Mouse (Mus musculus) hindbrain, embryonic 12.5 days (tissue): Measurements from ENCODE around the gene Rspo3. TPM values are rescaled to one million over a fixed set of nuclear protein-coding genes. Genes with fewer than 3 reads are reported as not detected.

ENCODE experiments used
- ATAC-seq: fragments of 200-750 bp; cut with Nextera tagmentation; 2 replicates; pipeline ENCODE4 v1.8.0; 2017; ENCODE audit warnings: moderate TSS enrichment; ENCODE audit not compliant: low FRiP score
- H3K27ac ChIP-seq: fragments of 300-500 bp; sonication (generic); 2 replicates; pipeline ENCODE4 v1.5.1; 2016; ENCODE audit warnings: mild to moderate bottlenecking
- H3K27me3 ChIP-seq: fragments of 300-500 bp; sonication (generic); 2 replicates; pipeline ENCODE4 v1.6.1; 2016; ENCODE audit warnings: mild to moderate bottlenecking
- H3K36me3 ChIP-seq: fragments of 300-500 bp; sonication (generic); 2 replicates; pipeline ENCODE4 v1.6.1; 2016; ENCODE audit warnings: mild to moderate bottlenecking
- H3K4me1 ChIP-seq: fragments of 300-500 bp; sonication (generic); 2 replicates; pipeline ENCODE4 v1.6.1; 2016
- H3K4me2 ChIP-seq: fragments of 300-500 bp; sonication (generic); replicated peaks from 2 replicates; pipeline ENCODE4 v1.6.1; 2016; ENCODE audit warnings: mild to moderate bottlenecking
- H3K4me3 ChIP-seq: fragments of 300-500 bp; sonication (generic); 2 replicates; pipeline ENCODE4 v1.5.1; 2016; ENCODE audit warnings: mild to moderate bottlenecking
- H3K9ac ChIP-seq: fragments of 300-500 bp; sonication (generic); 2 replicates; pipeline ENCODE4 v1.6.1; 2016; ENCODE audit warnings: mild to moderate bottlenecking, moderate library complexity
- H3K9me3 ChIP-seq: fragments of 300-500 bp; sonication (generic); replicated peaks from 2 replicates; pipeline ENCODE4 v1.6.1; 2016; ENCODE audit warnings: mild to moderate bottlenecking
- WGBS: fragments of 180-500 bp; shearing (Covaris S2); methylation state at CpG from one replicate; pipeline ENCODE4 v1.1.7; 2016; 5-methylcytosine and 5-hydroxymethylcytosine counted together
- polyA plus RNA-seq: library from polyadenylated mRNA; unstranded; fragments of >200 nt; fragmentation: Nextera tagmentation; extraction: Ambion mirVana; gene quantifications from 2 replicates; pipeline ENCODE4 v1.2.1, GENCODE M21; 2016

The Rspo3 gene
- polyA plus RNA-seq, 1 experiment from 2014 or later = 8.6 TPM

DNA sequence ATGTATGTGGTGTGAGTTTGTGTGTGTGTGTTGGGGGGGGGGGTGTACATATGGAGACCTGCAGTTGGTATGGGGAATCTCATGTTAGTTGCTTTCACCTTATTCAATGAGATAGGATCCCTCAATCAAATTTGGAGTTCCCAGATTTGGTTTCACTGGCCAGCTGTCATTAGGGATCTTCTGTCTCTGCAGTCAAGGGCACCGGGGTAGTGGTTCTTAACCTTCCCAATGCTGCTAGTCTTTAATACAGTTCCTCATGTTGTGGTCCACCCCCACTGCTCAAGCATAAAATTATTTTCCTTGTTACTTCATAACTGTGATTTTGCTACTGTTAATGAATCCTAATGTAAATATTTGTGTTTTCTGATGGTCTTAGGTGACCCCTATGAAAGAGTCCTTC, 22.1 kb downstream of the Rspo3 start:
- Histone ChIP-seq H3K4me1 (no peaks in the 10 kb centered on the region), H3K4me3 (no peak overlapping the region), H3K27ac (no peak overlapping the region)

GRCm38 (mm10) chr10:29508167-29508566, 27.5 kb downstream of the Rspo3 start:
- H3K9ac ChIP-seq = no peak overlapping the region
- no peak for ATAC-seq
- 81% methylated on average over 2 of the region's 2 CpGs for WGBS

More for the DNA sequence above, 22.1 kb downstream of the Rspo3 start:
- 92% methylated on average over 1 of the region's 1 CpGs for WGBS
- Histone ChIP-seq H3K4me2 (no peak overlapping the region), H3K9ac (no peak overlapping the region), H3K9me3 (no peaks in the 10 kb centered on the region), H3K36me3 (no peaks in the 10 kb centered on the region), H3K27me3 (no peaks in the 10 kb centered on the region)
- no peak for ATAC-seq

GRCm38 (mm10) chr10:29497205-29497822, 38.4 kb downstream of the Rspo3 start:
- Histone ChIP-seq H3K4me1 (no peaks in the 10 kb centered on the region), H3K9me3 (no peaks in the 10 kb centered on the region), H3K36me3 (no peaks in the 10 kb centered on the region), H3K27ac (no peak overlapping the region), H3K9ac (no peak overlapping the region), H3K27me3 (no peaks in the 10 kb centered on the region), H3K4me2 (no peak overlapping the region), H3K4me3 (no peak overlapping the region)
- WGBS = 82% methylated on average over 3 of the region's 3 CpGs
- no peak for ATAC-seq

More at GRCm38 (mm10) chr10:29508167-29508566, 27.5 kb downstream of the Rspo3 start:
- Histone ChIP-seq H3K4me2 (no peak overlapping the region), H3K9me3 (no peaks in the 10 kb centered on the region), H3K4me3 (no peak overlapping the region), H3K27ac (no peak overlapping the region), H3K27me3 (no peaks in the 10 kb centered on the region), H3K36me3 (no peaks in the 10 kb centered on the region), H3K4me1 (no peaks in the 10 kb centered on the region)

DNA sequence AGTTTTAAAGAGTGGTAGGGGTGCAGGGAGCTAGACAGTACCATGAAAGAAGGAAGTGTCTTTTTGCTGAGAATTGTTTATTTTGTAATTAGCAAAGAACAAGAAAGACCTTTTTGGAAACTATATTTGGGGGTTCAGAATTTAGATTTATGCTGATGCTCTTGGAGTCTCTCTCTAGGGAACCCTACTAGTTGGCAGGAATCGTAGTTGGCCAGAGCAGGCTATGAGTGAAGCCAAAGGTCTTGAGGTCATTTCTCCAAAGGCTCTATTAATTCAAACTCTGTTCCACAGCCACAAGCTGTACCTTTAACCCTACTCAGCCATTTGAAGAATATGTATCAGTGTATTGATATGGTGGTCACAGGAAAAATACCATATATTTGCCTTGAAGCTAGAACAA, 41.7 kb downstream of the Rspo3 start:
- Histone ChIP-seq H3K9ac (no peak overlapping the region), H3K4me3 (no peak overlapping the region), H3K27ac (no peak overlapping the region), H3K36me3 (no peaks in the 10 kb centered on the region), H3K4me1 (no peaks in the 10 kb centered on the region), H3K27me3 (no peaks in the 10 kb centered on the region), H3K4me2 (no peak overlapping the region), H3K9me3 (no peaks in the 10 kb centered on the region)
- 78% methylated on average over 1 of the region's 1 CpGs for WGBS
- no peak for ATAC-seq

- Histone ChIP-seq H3K4me3 (no peak overlapping the region), H3K4me1 (no peaks in the 10 kb centered on the region), H3K36me3 (no peaks in the 10 kb centered on the region), H3K4me2 (no peak overlapping the region), H3K9me3 (no peaks in the 10 kb centered on the region), H3K27ac (no peak overlapping the region), H3K27me3 (no peaks in the 10 kb centered on the region), H3K9ac (no peak overlapping the region)
- no peak for ATAC-seq
- WGBS = 57% methylated on average over 1 of the region's 1 CpGs
These were observed 54.7 kb downstream of the Rspo3 start for GRCm38 (mm10) chr10:29480945-29481344.

- Histone ChIP-seq H3K4me1 (no peaks in the 10 kb centered on the region), H3K4me2 (no peak overlapping the region), H3K27me3 (no peaks in the 10 kb centered on the region), H3K36me3 (no peaks in the 10 kb centered on the region), H3K9ac (no peak overlapping the region), H3K9me3 (no peaks in the 10 kb centered on the region), H3K27ac (no peak overlapping the region), H3K4me3 (no peak overlapping the region)
- ATAC-seq = no peak
- WGBS = 77% methylated on average over 3 of the region's 3 CpGs
These were observed 56.3 kb downstream of the Rspo3 start for GRCm38 (mm10) chr10:29479401-29479800.

- no peak overlapping the region for H3K27ac ChIP-seq
- 77% methylated on average over 5 of the region's 5 CpGs for WGBS
- no peaks in the 10 kb centered on the region for H3K36me3 ChIP-seq
- H3K4me1 ChIP-seq = no peaks in the 10 kb centered on the region
- H3K27me3 ChIP-seq = no peaks in the 10 kb centered on the region
- H3K9me3 ChIP-seq = no peaks in the 10 kb centered on the region
- ATAC-seq = no peak
- H3K9ac ChIP-seq = no peak overlapping the region
- H3K4me2 ChIP-seq = no peak overlapping the region
- H3K4me3 ChIP-seq = no peak overlapping the region
These were observed 65.2 kb downstream of the Rspo3 start for GRCm38 (mm10) chr10:29470454-29470853.

DNA sequence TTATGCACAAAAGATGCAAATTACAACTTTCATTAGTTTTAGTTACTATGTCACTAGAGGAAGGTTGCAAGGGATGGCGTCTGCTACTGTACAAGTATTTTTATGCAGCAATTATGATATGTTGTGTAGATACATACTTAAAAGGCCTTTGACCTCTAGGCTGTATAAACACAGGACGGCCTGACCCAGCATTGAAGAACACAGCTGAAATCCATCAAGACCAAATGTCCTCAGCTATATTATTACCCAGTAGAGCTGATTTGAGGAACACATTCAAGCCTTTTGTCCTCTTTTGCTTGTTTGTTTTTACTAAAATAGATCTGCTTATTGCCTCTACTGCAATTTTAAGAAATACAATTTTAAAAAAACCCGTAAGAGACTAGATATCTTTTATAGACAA, 75.6 kb downstream of the Rspo3 start:
- 79% methylated on average over 3 of the region's 3 CpGs for WGBS
- H3K27me3 ChIP-seq = no peaks in the 10 kb centered on the region
- H3K4me3 ChIP-seq = no peak overlapping the region
- no peak overlapping the region for H3K27ac ChIP-seq
- no peaks in the 10 kb centered on the region for H3K4me1 ChIP-seq
- no peaks in the 10 kb centered on the region for H3K36me3 ChIP-seq
- no peaks in the 10 kb centered on the region for H3K9me3 ChIP-seq
- ATAC-seq = no peak
- no peak overlapping the region for H3K9ac ChIP-seq
- no peak overlapping the region for H3K4me2 ChIP-seq

GRCm38 (mm10) chr10:29459632-29460031, 76.0 kb downstream of the Rspo3 start:
- H3K27ac ChIP-seq = no peak overlapping the region
- H3K4me3 ChIP-seq = no peak overlapping the region
- WGBS = 65% methylated on average over 2 of the region's 2 CpGs
- no peaks in the 10 kb centered on the region for H3K27me3 ChIP-seq
- no peaks in the 10 kb centered on the region for H3K9me3 ChIP-seq
- no peak overlapping the region for H3K9ac ChIP-seq
- H3K4me2 ChIP-seq = no peak overlapping the region
- H3K4me1 ChIP-seq = no peaks in the 10 kb centered on the region
- no peaks in the 10 kb centered on the region for H3K36me3 ChIP-seq
- ATAC-seq = no peak

- no peak overlapping the region for H3K27ac ChIP-seq
- no peaks in the 10 kb centered on the region for H3K36me3 ChIP-seq
- no peak overlapping the region for H3K4me2 ChIP-seq
- no peaks in the 10 kb centered on the region for H3K4me1 ChIP-seq
- no peak overlapping the region for H3K9ac ChIP-seq
- 87% methylated on average over 3 of the region's 3 CpGs for WGBS
- no peaks in the 10 kb centered on the region for H3K27me3 ChIP-seq
- H3K9me3 ChIP-seq = no peaks in the 10 kb centered on the region
- no peak for ATAC-seq
- no peak overlapping the region for H3K4me3 ChIP-seq
These were observed 90.6 kb downstream of the Rspo3 start for GRCm38 (mm10) chr10:29445076-29445475.

- Histone ChIP-seq H3K4me2 (no peak overlapping the region), H3K27ac (no peak overlapping the region), H3K4me1 (no peaks in the 10 kb centered on the region), H3K27me3 (no peaks in the 10 kb centered on the region), H3K4me3 (no peak overlapping the region), H3K36me3 (no peaks in the 10 kb centered on the region), H3K9ac (no peak overlapping the region), H3K9me3 (no peaks in the 10 kb centered on the region)
- 87% methylated on average over 5 of the region's 5 CpGs for WGBS
- no peak for ATAC-seq
These were observed 94.4 kb downstream of the Rspo3 start for GRCm38 (mm10) chr10:29441297-29441696.

GRCm38 (mm10) chr10:29432935-29433453, 102.7 kb downstream of the Rspo3 start:
- no peak overlapping the region for H3K4me2 ChIP-seq
- H3K9me3 ChIP-seq = no peaks in the 10 kb centered on the region
- H3K36me3 ChIP-seq = no peaks in the 10 kb centered on the region
- no peaks in the 10 kb centered on the region for H3K4me1 ChIP-seq
- ATAC-seq = no peak
- no peak overlapping the region for H3K27ac ChIP-seq
- no peaks in the 10 kb centered on the region for H3K27me3 ChIP-seq
- no peak overlapping the region for H3K9ac ChIP-seq
- no peak overlapping the region for H3K4me3 ChIP-seq
- WGBS = 92% methylated on average over 1 of the region's 1 CpGs

DNA sequence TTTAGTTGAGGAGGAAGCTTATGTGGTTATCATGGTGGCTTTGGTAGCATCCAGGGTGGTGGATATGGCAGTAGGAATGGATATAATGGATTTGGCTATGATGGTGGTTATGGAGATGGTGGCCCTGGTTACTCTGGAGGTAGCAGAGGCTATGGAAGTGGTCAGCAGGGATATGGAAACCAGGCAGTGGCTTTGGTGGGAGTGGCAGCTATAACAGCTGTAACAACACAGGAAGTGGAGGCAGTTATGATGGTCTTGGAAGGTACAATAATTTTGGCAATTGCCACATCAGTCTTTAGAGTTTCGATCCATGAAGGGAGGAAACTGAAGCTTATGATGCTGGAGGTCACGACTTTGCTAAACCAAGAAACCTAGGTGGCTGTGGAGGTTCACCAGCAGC, 109.0 kb downstream of the Rspo3 start:
- Histone ChIP-seq H3K4me2 (no peak overlapping the region), H3K27ac (no peak overlapping the region), H3K27me3 (no peaks in the 10 kb centered on the region), H3K4me3 (no peak overlapping the region), H3K4me1 (no peaks in the 10 kb centered on the region), H3K9ac (no peak overlapping the region), H3K9me3 (no peaks in the 10 kb centered on the region), H3K36me3 (no peaks in the 10 kb centered on the region)
- ATAC-seq = no peak
- 83% methylated on average over 2 of the region's 2 CpGs for WGBS
